Mouse (Mus musculus) MEL (cell line): ENCODE data around the gene Ttc34. TPM values are rescaled to one million over a fixed set of nuclear protein-coding genes. Genes with fewer than 3 reads are reported as not detected.

Experiments used
- DNase-seq: peaks from one replicate; pipeline ENCODE4 v3.0.0; 2011; ENCODE audit warnings: low read depth, low spot score
- H3K27ac ChIP-seq: 2 replicates; pipeline ENCODE4 v1.5.1; 2012; ENCODE audit warnings: low read depth, mild to moderate bottlenecking, control low read depth, low read length, moderate library complexity; ENCODE audit not compliant: control insufficient read depth
- H3K27me3 ChIP-seq, 2 experiments: fragments of 150-350 bp in 1 of 2; sonication (generic) in 1 of 2; 2 replicates each; pipeline ENCODE4 v1.6.1; 2012; ENCODE audit warnings: low read length in 2 of 2, mild to moderate bottlenecking in 2 of 2, improper control_type of control experiment in 1 of 2, moderate library complexity in 1 of 2; ENCODE audit not compliant: insufficient read depth in 2 of 2, control insufficient read depth in 1 of 2
- H3K36me3 ChIP-seq, 2 experiments: 2 replicates each; pipeline ENCODE4 v1.6.1; 2012 to 2014; ENCODE audit warnings: low read length in 2 of 2, improper control_type of control experiment in 1 of 2, inconsistent platforms in 1 of 2, mild to moderate bottlenecking in 1 of 2; ENCODE audit not compliant: insufficient read depth in 2 of 2, control insufficient read depth in 1 of 2
- H3K4me1 ChIP-seq, 2 experiments: fragments of 150-350 bp in 1 of 2; sonication (generic) in 1 of 2; 2 replicates each; pipeline ENCODE4 v1.6.1; 2012; ENCODE audit warnings: low read length in 2 of 2, improper control_type of control experiment in 1 of 2, mild to moderate bottlenecking in 1 of 2; ENCODE audit not compliant: insufficient read depth in 2 of 2, control insufficient read depth in 1 of 2
- H3K4me3 ChIP-seq, 2 experiments: fragments of 150-350 bp in 1 of 2; sonication (generic) in 1 of 2; 2 replicates each; pipeline ENCODE4 v1.5.1; 2012; ENCODE audit warnings: low read depth in 2 of 2, low read length in 2 of 2, mild to moderate bottlenecking in 2 of 2, moderate library complexity in 2 of 2, control low read depth in 1 of 2, improper control_type of control experiment in 1 of 2; ENCODE audit not compliant: control insufficient read depth in 1 of 2, insufficient read depth in 1 of 2
- H3K79me2 ChIP-seq: 2 replicates; pipeline ENCODE4 v1.6.1; 2012; ENCODE audit warnings: mild to moderate bottlenecking, low read length, moderate library complexity; ENCODE audit not compliant: control insufficient read depth, poor library complexity, insufficient read depth
- H3K9ac ChIP-seq: 2 replicates; pipeline ENCODE4 v1.6.1; 2012; ENCODE audit warnings: low read depth, mild to moderate bottlenecking, control low read depth, low read length, moderate library complexity; ENCODE audit not compliant: control insufficient read depth, poor library complexity, severe bottlenecking
- H3K9me3 ChIP-seq: fragments of 150-350 bp; sonication (generic); replicated peaks from 2 replicates; pipeline ENCODE4 v1.6.1; 2012; ENCODE audit warnings: mild to moderate bottlenecking, low read length, improper control_type of control experiment, moderate library complexity; ENCODE audit not compliant: insufficient read depth
- CHD2 ChIP-seq: IDR thresholded peaks from 2 replicates; pipeline ENCODE4 v1.6.1; 2011; ENCODE audit warnings: low read length, improper control_type of control experiment
- CTCF ChIP-seq, 3 experiments: IDR thresholded peaks in 2 of 3; conservative IDR thresholded peaks in 1 of 3; 2 replicates each; pipeline ENCODE4 v1.5.1; 2011 to 2012; ENCODE audit warnings: low read length in 3 of 3, low read depth in 2 of 3, mild to moderate bottlenecking in 2 of 3, improper control_type of control experiment in 1 of 3, inconsistent platforms in 1 of 3, mixed read lengths in 1 of 3, moderate library complexity in 1 of 3; ENCODE audit not compliant: control insufficient read depth in 1 of 3, insufficient read depth in 1 of 3, poor library complexity in 1 of 3, severe bottlenecking in 1 of 3
- EP300 ChIP-seq, 2 experiments: IDR thresholded peaks; 2 replicates each; pipeline ENCODE4 v1.6.1; 2011; ENCODE audit warnings: improper control_type of control experiment in 2 of 2, low read length in 2 of 2, low read depth in 1 of 2, mild to moderate bottlenecking in 1 of 2
- GATA1 ChIP-seq: IDR thresholded peaks from 2 replicates; pipeline ENCODE4 v1.6.1; 2011; ENCODE audit warnings: low read depth, low read length, improper control_type of control experiment
- HCFC1 ChIP-seq: IDR thresholded peaks from 2 replicates; pipeline ENCODE4 v1.6.1; 2012; ENCODE audit warnings: low read depth, mild to moderate bottlenecking, inconsistent platforms, low read length, improper control_type of control experiment, moderate library complexity
- JUND ChIP-seq: IDR thresholded peaks from 2 replicates; pipeline ENCODE4 v1.6.1; 2011; ENCODE audit warnings: low read depth, mild to moderate bottlenecking, improper control_type of control experiment, low read length
- KAT2A ChIP-seq: conservative IDR thresholded peaks from 2 replicates; pipeline ENCODE4 v1.6.1; 2012; ENCODE audit warnings: low read depth, low read length, improper control_type of control experiment, inconsistent platforms
- MXI1 ChIP-seq: IDR thresholded peaks from 2 replicates; pipeline ENCODE4 v1.6.1; 2011; ENCODE audit warnings: mild to moderate bottlenecking, low read depth, low read length, improper control_type of control experiment
- MYB ChIP-seq: IDR thresholded peaks from 2 replicates; pipeline ENCODE4 v1.6.1; 2011; ENCODE audit warnings: mild to moderate bottlenecking, low read depth, low read length, improper control_type of control experiment
- NELFE ChIP-seq: IDR thresholded peaks from 2 replicates; pipeline ENCODE4 v1.6.1; 2011; ENCODE audit warnings: low read depth, low read length, improper control_type of control experiment
- POLR2A ChIP-seq, 2 experiments: IDR thresholded peaks; 2 replicates each; pipeline ENCODE4 v1.6.1; 2011 to 2012; ENCODE audit warnings: low read length in 2 of 2, mild to moderate bottlenecking in 2 of 2, control low read depth in 1 of 2, improper control_type of control experiment in 1 of 2, low read depth in 1 of 2, moderate library complexity in 1 of 2; ENCODE audit not compliant: control insufficient read depth in 1 of 2, insufficient read depth in 1 of 2, poor library complexity in 1 of 2
- POLR2AphosphoS5 ChIP-seq: IDR thresholded peaks from 2 replicates; pipeline ENCODE4 v1.6.1; 2012; ENCODE audit warnings: low read depth, borderline replicate concordance, mild to moderate bottlenecking, inconsistent platforms, low read length, moderate library complexity, mixed read lengths
- RAD21 ChIP-seq: IDR thresholded peaks from 2 replicates; pipeline ENCODE4 v1.6.1; 2011; ENCODE audit warnings: mild to moderate bottlenecking, low read depth, low read length, improper control_type of control experiment
- UBTF ChIP-seq: IDR thresholded peaks from 2 replicates; pipeline ENCODE4 v1.6.1; 2012; ENCODE audit warnings: low read depth, mild to moderate bottlenecking, inconsistent platforms, low read length, improper control_type of control experiment, moderate library complexity, borderline replicate concordance; ENCODE audit not compliant: insufficient read depth
- USF1 ChIP-seq: IDR thresholded peaks from 2 replicates; pipeline ENCODE4 v1.6.1; 2014; ENCODE audit warnings: low read depth, mild to moderate bottlenecking, inconsistent platforms, low read length, improper control_type of control experiment, moderate library complexity
- ZMIZ1 ChIP-seq: IDR thresholded peaks from 2 replicates; pipeline ENCODE4 v1.6.1; 2012; ENCODE audit warnings: low read depth, mild to moderate bottlenecking, inconsistent platforms, low read length, improper control_type of control experiment, moderate library complexity
- ZNF384 ChIP-seq: IDR thresholded peaks from 2 replicates; pipeline ENCODE4 v1.6.1; 2012; ENCODE audit warnings: low read depth, mild to moderate bottlenecking, inconsistent platforms, low read length, improper control_type of control experiment
- polyA plus RNA-seq, 2 experiments: library from polyadenylated mRNA; stranded (reverse) in 1 of 2; unstranded in 1 of 2; fragments of >175 nt in 1 of 2; fragments of >200 nt in 1 of 2; gene quantifications; 2 replicates each; pipeline versions ENCODE4 v1.2.1 to v1.2.4; 2012; ENCODE audit warnings: low replicate concordance in 2 of 2, low read depth in 1 of 2; ENCODE audit not compliant: insufficient read length in 2 of 2, insufficient read depth in 1 of 2, missing spikeins in 1 of 2
- total RNA-seq: library from RNA; depleted of rRNA; stranded (reverse); fragments of 300-350 nt; gene quantifications from 2 replicates; pipeline ENCODE4 v1.2.3, GENCODE M21; 2012

Gene Ttc34
- total and polyA plus RNA-seq, 3 experiments = not detected

DNA sequence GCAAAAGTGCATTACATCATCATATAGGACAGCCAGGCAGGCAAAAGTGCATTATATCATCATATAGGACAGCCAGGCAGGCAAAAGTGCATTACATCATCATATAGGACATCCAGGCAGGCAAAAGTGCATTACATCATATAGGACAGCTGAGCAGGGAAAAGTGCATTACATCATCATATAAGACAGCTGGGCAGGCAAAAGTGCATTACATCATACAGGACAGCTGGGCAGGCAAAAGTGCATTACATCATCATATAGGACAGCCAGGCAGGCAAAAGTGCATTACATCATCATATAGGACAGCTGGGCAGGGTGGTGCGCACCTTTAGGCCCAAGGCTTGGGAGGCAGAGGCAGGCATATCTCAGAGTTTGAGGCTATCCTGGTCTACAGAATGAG is 15.4 kb downstream of the Ttc34 start:
- no peak for DNase-seq
- TF ChIP-seq UBTF (no peak), USF1 (no peak), CHD2 (no peak), POLR2AphosphoS5 (no peak), MYB (no peak), MXI1 (no peak), POLR2A (IDR thresholded peaks at IDR 0.05; ENCODE audit: control insufficient read depth in 1 of 2, insufficient read depth in 1 of 2, low read depth in 1 of 2, low read length in 2 of 2, poor library complexity in 1 of 2) (no peak), CTCF (IDR thresholded peaks at IDR 0.05 in 2 of 3, conservative IDR thresholded peaks at IDR 0.05 in 1 of 3; ENCODE audit: control insufficient read depth in 1 of 3, insufficient read depth in 1 of 3, low read depth in 2 of 3, low read length in 3 of 3, poor library complexity in 1 of 3, severe bottlenecking in 1 of 3) (no peak)
- TF ChIP-seq, all 39 proteins: peak for 0
- Histone ChIP-seq H3K27me3 (no peaks in the 10 kb centered on the region), H3K4me1 (no peaks in the 10 kb centered on the region), H3K9ac (no peak overlapping the region), H3K36me3 (no peaks in the 10 kb centered on the region), H3K9me3 (no peaks in the 10 kb centered on the region), H3K79me2 (no peaks in the 10 kb centered on the region), H3K4me3 (no peak overlapping the region), H3K27ac (no peak overlapping the region)

GRCm38 (mm10) chr4:154853881-154854280 is 16.6 kb downstream of the Ttc34 start:
- Histone ChIP-seq H3K79me2 (no peaks in the 10 kb centered on the region), H3K36me3 (no peaks in the 10 kb centered on the region), H3K9ac (no peak overlapping the region), H3K4me3 (no peak overlapping the region), H3K27me3 (no peaks in the 10 kb centered on the region), H3K27ac (no peak overlapping the region)
- TF ChIP-seq GATA1 (no peak), POLR2A (IDR thresholded peaks at IDR 0.05; ENCODE audit: control insufficient read depth in 1 of 2, insufficient read depth in 1 of 2, low read depth in 1 of 2, low read length in 2 of 2, poor library complexity in 1 of 2) (no peak), CTCF (IDR thresholded peaks at IDR 0.05 in 2 of 3, conservative IDR thresholded peaks at IDR 0.05 in 1 of 3; ENCODE audit: control insufficient read depth in 1 of 3, insufficient read depth in 1 of 3, low read depth in 2 of 3, low read length in 3 of 3, poor library complexity in 1 of 3, severe bottlenecking in 1 of 3) (no peak), NELFE (no peak), KAT2A (no peak), JUND (no peak), USF1 (no peak), MXI1 (no peak)
- TF ChIP-seq, all 39 proteins: peak for 0
- DNase-seq = no peak
- Histone ChIP-seq H3K9me3 (no peaks in the 10 kb centered on the region), H3K4me1 (no peaks in the 10 kb centered on the region)

DNA sequence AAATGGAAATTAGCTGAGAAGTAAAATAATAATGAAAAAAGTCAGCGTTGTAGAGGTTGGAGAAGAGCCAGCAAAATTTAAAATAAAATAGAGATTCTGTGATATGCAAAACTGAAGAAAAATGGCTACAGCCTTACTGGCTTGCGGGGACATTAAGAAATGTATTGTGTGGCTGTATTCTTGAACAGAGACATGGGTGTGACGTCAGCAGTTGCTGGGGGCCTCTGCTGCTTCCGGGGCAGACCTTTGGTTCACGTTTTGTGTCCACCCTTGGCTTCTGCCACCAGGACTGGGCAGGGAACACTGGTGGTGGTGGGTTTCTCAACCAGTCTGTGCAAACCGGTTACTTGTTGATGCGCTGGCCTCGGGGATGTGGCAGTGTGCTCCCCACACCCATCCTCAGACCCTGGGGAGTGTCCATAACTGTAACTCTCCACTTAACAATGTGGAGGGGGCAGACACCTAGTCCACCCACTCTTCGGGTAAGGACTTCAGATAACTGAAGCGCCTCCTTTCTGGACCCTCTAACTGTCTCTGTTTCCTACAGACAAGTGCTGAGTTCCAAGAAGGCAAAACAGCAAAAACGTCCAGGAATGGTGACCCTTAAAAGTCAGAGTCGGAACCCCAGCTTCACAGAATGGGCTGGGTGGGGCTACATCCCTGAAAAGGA is 17.6 kb downstream of the Ttc34 start:
- TF ChIP-seq UBTF (no peak), POLR2AphosphoS5 (no peak), RAD21 (no peak), EP300 (IDR thresholded peaks at IDR 0.05; ENCODE audit: low read depth in 1 of 2, low read length in 2 of 2) (no peak), MXI1 (no peak), HCFC1 (no peak), NELFE (no peak), ZNF384 (no peak), ZMIZ1 (no peak), MYB (no peak)
- no peaks in the 10 kb centered on the region for H3K9me3 ChIP-seq
- no peaks in the 10 kb centered on the region for H3K27me3 ChIP-seq
- H3K4me1 ChIP-seq = no peaks in the 10 kb centered on the region
- H3K4me3 ChIP-seq = no peak overlapping the region
- no peak overlapping the region for H3K27ac ChIP-seq
- H3K79me2 ChIP-seq = no peaks in the 10 kb centered on the region
- DNase-seq = no peak
- H3K9ac ChIP-seq = no peak overlapping the region
- H3K36me3 ChIP-seq = no peaks in the 10 kb centered on the region
